Mouse (Mus musculus): Measurements from ENCODE around the gene Adat3.

Gene Adat3

DNA sequence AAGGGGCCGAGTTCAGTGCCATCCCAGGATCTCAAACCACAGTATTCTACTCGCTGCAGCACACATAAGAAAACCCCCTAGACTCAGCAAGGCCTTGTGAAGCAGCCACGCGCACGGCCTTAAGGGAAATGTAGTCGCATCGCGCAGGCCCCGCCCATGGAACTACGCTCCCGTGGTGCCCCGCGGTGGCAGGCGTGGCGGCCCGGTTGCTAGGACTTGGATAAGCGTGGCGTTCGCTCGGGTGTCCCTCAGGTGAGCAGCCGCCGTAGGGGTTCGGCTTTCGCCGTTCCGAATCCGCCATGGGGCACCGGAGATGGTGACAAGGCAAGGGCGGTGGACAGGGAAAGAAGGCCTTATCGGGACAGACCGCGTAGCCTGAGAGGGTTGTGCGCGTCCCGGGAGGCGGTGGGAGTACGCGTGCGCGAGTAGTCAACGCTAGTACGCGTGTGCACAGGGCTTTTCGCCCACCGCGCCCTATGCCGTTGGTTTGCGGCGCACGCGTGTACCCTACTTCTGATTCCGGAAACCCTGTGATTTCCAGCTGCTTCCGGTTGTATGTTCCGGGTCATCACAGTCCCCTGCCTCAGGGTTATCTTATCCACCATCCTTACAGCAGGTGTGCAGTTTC, at the start of gene Adat3, which contains the start of gene Scamp4:
Adat3 (plus strand) TSS at position 183 of the 628 bp plus-strand sequence.
Scamp4 (plus strand) TSS at position 175 of the 628 bp plus-strand sequence.
- DNase-seq = peak; percentile 97

DNA sequence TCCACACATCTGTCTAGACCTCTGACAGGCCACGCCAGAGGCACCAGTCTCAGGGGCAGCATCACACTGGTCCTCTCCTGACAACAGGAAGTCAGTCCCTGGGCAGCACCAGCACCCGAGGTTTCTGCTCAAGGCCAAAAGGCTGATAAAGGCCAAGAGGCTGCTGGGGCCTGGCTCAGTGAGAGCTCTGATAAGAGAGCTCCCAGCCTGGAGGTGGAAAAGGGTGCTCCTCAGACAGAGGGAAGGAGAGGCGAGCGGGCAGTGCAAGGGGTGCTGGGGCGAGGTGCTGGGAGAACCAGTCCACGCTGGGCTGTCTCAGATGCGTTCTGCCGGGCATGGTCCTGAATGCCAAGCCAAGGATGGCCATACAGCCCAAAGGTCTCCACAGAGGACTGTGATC, 49.1 kb upstream of the Adat3 start:
- DNase-seq = no peak

DNA sequence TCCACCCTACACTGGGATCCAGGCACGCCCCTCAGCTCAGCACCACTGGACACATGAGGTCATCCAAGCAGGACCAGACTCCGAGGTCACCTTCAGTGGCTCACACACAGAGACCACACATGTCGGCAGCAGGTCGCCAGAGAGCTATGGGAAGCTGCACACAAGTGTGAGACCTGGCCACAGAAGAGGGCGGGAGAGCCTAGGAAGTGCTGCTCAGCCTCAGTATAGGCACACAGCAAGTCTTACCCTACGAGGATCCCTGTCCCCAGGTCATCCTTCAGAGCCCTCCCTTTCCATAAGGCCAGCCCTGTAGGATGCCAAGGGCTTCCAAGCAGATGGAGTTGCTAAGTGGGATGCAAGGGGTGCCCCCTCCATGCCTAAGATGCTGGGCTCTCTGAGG, 48.7 kb upstream of the Adat3 start:
- no peak for DNase-seq

DNA sequence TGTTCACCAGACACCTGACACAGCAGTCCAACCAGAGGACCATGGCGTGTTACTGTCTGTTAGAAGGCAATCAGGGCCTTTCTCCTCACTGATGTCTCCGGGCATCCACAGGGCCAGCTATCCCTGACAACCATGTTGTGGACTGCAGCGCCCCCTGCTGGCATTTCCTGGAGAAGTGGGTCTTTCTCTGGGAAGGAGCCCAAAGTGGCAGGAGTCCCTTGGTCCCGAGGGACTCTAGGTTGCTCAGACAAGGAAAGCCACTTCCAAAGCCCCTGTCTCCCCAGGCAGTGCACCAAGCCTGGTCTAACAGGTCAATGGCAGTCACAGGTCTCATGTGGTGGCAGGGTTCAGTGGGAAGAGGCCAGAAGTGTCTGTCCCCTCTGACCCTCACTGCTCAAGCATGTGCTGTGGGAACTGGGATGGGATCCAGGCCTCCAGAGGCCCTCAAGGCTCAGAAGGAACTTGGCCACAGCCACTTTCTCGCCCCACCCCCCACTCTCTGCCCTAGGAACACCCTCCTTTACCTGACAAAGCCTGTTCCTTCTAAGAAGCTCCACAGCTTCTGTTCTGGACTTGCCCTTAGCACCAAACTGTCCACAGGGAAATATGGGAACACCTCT, 45.2 kb upstream of the Adat3 start:
- DNase-seq = peak; percentile 87

DNA sequence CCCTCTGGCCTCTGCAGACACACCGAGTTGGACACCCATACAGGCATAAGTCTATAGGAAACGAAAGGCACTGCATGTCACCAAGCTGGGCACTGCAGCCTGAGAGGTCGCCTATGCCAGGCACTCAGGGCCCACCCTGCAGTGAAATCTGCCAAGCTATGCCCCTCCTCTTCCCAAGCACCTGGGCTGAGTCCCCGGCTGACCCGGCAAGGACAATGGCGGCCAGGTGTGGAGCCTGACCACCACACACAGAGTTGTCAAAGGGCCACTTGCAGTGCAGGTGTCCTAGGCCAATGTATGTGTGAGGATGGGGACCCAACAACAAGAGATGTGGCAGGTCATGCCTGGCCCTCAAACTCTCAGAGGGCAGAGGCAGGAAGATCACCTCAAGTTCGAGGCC, 43.2 kb upstream of the Adat3 start:
- DNase-seq = no peak

DNA sequence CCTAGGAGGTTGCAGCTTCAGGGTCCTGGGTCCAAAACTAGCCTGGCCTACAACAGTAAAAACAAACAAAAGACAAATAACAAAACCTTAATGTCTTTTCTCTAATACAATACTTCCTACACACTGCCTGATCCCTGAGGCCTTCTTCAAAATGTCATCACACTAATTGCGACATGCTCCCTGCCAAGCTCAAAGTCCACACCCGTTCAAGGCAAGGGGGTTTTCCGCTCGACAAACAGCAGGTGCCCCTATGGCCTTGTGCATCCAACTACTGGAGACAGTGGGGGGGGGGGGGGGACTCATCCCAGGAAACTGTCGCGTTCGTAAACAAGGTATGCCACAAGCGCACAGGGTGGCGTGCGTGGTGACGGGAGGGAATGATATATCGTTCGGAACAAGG, 42.1 kb upstream of the Adat3 start:
- DNase-seq = no peak

DNA sequence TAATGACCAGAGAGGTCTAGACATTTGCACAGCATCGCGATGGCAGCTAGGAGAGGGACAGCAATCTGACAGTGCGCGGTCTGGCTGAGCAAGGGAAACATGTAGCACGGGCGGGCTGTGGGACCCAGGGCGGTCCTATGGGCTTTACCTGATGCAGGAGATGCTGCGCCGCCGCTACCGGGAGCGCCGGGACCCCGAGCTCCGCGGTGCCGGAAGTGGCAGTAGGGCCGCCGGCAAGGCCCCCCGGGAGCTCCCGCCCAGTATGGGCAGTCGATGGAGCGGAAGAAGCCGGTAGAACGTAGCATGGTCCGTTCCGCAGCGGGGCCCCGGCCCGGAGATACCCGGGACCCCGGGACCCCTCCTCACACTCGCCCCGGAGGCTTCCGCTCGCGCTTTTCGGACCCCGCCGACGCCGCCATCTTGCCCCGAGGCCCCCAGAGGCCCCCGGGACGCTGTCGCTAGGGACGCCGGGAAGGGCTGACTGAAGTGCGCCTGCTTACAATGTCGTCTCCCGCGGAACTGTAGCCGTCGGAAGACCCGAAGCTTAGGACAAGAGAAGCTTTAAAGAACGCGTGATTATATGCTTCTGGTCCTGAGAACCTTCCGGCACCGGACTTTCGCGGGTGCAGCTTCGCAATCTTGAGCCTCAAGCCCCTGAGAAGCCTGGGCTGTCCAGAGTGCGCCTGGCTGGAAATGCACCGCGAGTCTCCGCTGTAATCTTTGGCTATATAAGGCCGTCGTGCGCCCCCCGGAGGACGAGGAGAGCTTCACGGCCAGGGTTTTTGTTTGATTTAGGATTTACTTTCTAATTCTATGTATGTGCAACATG, 41.4 kb upstream of the Adat3 start, which contains the start of gene Rexo1:
Rexo1 (minus strand) TSS at position 445 of the 829 bp plus-strand sequence.
- peak; percentile 98 for DNase-seq

DNA sequence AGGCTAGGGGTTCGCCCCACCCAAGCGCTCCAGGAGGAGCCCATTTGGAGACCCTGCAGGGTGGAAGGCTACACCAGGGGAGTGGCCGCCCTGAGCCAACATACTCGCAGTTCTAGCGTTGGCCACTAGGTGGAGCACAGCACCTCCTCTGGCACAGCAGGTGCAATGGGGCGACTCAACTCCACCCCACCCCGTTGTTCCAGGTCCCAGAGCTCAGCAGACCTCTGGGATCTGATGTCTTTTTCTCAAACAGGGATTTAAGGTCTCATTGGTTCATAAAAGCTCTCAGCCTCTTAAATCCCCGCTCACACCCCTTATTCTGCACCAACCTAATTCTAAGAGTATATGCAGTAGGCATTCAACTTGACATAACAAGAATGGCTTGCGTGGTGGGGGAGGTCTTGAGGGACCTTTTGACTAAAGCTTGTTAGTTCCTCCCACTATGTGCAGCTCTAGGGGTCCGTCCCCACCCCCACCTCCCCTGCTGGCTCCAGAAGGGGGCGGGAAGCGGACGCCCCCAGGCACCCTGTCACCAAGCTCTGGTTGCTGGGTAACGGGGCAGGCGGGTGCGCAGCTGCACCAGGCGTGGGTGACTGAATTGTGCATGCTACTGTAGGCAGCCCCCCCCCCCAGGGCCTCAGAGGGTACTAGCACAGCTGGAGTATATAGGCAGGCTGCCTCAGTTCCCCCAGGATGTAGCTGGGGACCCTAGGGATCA, 36.1 kb upstream of the Adat3 start:
- peak; percentile 93 for DNase-seq

DNA sequence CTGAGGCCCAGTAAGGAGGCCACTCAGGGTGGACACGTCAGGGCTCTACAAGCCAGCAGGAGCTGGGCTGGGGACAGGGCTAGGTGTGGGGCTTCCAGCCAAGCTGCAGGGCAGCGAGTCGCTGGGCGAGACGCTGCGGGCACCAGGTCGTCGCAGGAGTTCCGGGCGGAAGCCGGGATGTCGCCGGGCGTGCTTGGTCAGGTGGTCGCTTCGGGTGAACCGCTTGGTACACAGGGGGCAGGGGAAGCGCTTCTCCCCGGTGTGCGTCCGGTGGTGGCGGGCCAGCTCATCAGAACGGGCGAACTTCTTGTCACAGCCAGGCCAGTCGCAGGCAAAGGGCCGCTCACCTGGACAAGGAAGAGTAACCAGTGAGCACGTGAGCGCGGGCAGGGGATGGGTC, 33.8 kb upstream of the Adat3 start:
- DNase-seq = no peak

DNA sequence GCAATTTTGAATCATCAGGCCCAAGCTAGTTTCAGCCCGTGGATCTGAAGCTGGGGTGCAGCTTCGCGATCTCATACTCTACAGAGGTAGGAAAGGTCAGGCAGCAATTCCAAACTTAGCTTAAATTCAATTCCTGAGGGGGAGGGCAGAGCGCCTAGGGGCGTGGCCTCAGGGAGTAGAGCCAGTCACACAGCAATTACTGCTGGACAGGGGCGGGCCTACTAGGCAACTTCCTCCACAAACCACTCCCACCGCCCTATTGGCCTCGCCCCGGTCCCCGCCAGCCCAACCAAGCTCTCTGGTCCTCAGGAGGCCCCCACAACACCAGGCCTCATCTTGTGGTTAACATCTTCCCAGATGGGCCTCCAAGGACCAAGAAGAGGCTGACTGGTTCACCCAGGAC, 33.0 kb upstream of the Adat3 start:
- peak; percentile 86 for DNase-seq

DNA sequence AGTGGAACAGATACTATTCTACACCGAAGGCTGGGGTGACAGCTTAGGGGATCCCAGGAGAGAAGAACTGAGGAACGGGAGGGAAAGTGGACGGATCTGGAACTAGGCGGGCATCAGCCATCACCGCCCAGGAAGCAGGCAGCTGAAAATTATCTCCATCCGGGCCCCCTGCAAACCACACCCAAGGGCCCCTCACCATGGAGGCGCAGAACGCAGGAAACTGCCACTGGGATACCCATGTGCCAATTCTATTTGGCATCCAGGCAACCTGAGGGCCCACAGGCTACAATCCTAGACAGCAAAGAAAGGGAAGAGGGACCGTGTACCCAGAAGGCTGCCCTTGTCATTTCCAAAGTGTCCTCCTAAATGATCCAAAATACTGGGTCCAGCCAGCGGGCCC, 32.3 kb upstream of the Adat3 start:
- no peak for DNase-seq

DNA sequence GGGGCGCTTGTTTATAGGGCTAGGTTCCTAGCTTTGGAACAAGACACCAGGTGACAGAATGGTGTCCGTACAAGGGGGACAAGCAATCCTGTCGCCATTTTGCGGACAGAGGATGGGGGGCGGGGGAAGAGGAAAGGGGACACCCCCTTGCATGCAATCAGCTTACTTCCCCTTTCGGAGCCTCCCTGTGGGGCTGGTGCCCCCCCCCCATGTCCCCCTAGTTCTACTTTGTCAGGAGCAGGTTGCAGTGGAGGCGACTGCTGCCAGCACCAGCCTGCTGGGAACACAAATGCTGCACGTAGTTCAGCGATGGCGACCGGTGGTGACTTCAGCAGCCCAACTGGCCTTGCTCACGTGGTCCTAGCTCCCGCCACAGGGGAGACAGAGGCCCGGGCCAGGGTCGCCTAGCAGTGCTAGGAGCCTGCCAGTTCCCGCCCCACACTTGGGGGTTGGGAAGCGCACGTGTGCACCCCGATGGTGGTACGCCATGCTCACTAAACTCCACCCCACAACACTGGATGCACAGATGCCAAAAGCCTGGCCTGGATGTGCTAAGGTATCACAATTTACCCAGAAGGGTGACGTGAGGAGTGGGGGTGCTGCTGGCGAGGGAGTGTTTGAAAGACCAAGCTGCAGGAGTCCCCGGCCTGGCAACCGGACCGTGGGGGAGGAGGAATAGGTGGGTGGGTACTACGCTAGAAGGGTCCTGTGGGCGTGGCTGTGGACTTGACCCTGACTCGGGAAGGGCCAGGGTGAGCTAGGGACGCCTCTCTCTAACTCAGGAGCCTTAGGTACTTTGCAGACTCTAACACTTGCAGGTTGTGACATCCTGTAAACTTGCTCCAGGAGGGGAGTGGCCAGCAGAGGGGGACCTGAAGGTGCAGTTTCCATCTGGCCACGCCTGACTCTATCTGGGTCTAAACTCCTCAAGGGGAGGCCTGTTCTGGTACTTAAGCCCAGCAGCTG, 31.5 kb upstream of the Adat3 start:
- DNase-seq = peak; percentile 55

DNA sequence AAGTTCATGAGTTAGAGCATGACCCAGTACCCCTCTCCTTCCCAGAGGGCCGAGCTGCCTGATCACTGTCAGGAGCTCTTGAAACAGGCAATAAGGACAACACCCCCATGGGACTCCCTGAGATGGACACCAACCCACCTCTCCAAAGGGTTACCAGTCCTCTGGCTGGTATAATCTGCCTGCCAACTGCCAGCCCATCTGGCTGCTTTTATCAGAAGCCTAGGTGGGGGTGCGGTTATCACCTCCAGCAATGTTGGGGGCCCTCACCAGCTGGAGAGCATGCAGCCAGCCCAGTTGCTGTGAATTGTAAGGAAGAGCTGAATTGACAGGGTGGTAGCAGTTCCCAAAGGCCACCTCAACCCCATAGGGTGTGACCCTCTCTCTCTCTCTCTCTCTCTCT, 30.2 kb upstream of the Adat3 start:
- DNase-seq = no peak

DNA sequence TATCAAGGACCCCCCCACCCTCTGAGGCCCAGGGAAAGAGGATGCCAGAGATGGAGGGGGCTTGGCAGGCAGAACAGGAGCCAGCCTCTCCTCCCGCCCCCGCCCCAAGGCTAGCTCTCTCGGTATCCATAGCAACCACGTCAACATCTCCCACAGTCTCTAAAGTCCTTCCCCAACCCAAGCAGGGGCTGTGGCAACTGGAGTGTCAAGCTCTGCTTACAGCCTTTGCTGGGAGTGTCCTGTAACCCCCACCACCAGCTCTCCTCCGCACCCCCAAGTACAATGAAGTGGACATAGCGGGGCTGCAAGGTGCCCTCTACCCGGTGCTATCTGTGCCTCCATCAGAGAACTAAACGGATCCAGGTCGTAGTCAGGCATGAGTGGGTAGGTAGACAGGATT, 28.7 kb upstream of the Adat3 start:
- DNase-seq = no peak

DNA sequence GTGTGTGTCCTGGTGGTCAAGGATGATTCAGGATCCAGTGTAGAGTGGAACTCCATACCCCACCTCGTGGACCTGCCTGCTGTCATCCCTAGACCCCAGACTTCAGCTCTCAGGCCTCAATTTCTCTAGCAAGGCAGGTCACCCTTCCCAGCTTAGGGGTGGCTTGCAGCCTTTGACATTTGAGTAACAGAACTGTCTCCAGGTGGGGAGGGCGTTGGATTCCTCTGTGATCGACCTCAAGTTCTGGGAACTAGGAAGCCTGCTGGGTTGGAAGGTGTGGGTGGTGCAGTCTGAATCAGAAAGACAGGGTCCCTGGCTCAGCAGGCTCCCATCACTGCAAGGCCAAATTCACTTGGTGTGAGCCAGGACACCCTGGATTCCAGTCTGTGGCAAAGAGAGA, 27.8 kb upstream of the Adat3 start:
- DNase-seq = no peak

DNA sequence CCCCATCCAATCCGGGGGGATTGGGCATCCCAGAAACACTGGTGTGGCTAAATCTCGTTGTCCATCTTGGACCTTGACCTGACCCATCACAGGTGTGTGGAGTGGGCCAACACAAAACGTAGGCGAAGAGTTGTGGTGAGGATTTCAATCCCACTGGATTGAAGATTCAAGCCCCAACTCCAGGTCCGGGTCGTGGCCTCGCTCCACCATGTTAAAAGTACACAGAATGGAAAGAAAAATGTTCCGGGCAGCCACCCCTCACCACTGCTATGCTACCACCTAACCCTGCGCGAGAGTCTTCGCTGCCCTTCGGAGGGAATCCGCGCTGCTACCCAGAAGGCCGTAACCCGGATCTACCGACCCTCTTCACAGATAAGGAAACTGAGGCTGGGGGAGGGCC, 26.8 kb upstream of the Adat3 start:
- no peak for DNase-seq

DNA sequence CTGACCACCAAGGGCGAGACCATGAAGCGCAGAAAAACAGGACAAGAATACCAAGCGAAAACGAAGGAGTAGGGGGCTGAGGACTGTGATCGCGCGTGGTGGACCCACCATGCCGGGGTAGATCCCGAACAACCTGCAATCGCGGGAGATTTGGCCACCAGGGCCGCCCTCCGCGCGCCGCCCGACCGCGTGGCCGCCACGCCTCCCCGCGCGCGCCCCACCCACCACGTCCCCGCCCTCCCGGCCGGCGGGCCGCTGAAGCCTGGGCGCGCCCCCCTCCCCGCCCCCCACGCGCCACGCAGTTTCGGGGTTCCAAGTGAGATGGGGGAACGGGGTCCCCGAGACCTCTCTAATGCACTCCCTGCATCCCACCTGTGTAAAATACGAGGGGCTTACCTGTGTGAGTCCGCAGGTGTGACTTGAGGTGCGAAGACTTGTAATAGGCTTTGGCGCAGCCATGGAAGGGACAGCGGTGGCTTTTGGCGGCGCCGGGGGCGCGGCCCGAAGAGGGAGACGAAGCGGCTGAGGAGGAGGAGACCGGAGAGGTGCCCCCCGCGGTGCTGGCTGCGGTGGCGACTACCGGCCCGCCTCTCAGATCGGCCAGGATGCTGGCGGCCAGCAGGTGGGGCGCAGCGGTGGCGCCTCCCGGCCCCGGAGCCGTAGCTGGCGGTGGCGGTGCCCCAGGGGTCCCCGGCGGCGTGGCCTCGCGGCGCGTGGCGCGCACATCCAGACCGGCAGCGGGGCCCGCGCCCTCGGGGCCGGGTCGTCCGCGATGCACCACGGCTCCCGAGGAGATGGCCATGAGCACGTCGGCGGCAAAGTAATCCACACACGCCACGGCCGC, 26.1 kb upstream of the Adat3 start:
- peak; percentile 57 for DNase-seq

DNA sequence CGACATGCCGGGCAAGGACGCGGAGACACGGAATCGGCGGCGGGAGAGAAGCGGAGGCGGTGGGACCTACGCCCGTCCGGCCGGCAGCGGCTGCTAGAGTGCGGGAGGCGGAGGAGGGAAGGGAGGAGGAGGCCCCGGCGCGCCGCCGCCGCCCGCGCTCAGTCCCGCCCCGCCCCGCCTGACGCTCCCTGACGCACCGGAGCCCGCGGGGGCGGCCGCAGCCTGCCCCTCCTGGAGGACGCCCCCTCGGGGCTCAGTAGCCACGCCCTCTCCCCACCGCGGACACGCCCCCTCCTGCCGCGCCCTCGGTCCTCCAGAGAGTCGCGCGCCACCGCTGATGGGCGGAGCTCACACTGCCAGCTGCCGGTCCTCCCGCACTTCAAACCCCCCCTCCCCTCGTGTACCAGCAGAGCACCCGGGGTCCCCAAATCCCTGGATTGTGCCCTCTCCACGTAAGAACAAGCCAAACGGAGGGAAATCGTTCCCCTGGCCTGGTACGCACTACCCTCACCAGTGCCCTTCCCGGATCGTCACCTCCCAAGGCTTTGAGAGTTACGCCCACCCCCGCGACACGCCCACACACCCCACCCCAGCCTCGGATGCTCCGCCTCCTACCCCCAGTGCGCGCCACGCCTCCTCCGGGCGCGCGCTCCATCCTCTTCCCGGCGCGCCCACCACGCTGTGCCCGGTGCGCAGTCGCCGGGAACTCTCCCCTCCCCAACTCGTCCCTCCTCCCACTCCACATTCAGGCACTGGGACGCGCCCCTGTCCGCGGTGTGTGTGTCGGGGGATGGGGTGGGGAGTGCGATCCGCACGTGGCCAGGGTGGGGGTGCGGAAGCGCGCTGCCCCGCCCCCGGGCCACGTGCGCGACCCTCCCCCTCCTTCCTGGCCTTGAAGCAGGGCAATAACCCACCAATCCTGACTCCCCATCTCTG, 25.2 kb upstream of the Adat3 start, which contains the start of gene Klf16:
Klf16 (minus strand) TSS at position 127 of the 936 bp plus-strand sequence.
- peak; percentile 98 for DNase-seq

DNA sequence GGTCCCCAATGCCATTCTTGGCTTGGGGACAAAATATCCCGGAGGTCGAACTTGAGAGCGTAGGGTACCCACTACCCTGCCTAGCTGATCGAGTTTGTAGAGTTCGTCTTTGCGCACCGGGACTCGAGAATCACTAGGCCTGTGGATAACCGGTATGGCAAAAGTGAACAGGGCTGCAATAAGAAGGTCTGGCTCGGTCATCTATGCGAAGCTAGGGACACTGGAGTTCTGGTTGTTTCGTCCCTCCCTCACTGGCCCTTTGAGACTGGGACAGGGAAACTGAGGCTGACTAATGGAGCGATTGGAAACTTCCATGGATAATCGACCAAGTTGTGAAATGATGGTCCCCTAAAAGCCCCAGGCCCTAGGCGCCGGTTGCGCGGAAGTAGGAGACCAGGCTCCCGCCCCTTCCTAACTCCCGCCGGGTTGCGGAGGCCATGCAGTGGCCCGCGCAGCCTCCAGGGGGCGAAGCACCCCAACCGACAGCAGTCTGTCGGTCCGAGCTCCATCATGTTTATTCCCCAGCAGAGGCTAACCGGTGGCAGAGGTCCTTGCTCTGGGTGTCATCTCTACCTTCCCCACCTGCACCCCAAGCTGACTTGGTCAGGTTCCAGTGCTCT, 24.4 kb upstream of the Adat3 start:
- peak; percentile 91 for DNase-seq

Measured in lung, postnatal 36 days (tissue).